Mouse (Mus musculus) T-helper 17 cell (primary cell): ENCODE results near the gene Dok7.

Experiments used
- in situ Hi-C, 2 experiments: fragments of 300-600 bp; cut with MboI, MseI; formaldehyde crosslinking; loops; 1 replicate in 1 of 2; 2 replicates in 1 of 2; pipeline ENCODE4 v1.15.1; 2025; ENCODE audit warnings: high pct_unique_total_duplicates in 2 of 2

The Dok7 gene

GRCm38 (mm10) chr5:35105922-35106298 is 49.3 kb downstream of the Dok7 start:
- in situ Hi-C loops, result no loop called here

GRCm38 (mm10) chr5:35112444-35112843 is 55.9 kb downstream of the Dok7 start:
- in situ Hi-C loops, result no loop called here

DNA sequence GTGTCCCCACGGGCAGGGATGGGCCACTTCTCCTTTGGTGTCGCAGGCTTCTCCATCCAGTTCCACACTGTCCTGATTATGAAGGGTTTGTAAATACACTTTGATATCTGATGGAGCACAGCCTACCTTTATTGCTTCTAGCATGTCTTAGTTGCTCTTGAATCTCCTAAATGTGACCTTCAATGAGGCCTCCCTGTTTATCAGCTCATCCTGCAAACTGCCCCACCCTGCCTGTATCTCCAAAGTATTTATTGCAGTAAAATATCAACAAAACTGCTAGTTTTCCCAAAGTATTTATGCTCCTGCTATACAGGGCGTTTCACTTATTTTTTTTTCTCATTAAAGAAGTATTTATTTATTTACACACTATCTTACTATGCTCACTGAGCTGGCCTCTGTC is 59.4 kb downstream of the Dok7 start:
- in situ Hi-C loops, result no loop called here

DNA sequence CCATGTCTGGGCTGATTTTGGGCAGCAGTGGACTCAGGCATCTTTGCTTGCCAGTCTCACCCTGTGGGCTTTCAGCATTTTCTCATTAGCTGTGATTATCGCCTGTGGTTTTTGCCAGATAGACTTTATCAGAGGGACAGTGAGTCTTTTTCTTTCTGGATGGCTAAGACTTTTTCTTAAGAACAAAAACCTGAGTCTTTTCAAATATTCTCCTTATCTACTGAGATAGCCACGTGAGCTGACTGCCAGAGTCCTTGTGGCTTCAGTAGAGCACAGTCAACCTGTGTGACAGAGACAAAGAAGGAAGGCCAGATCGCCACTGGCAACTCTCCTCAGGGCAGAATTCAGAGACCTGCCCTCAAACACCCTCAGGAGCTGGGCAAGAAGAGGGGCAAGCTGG is 61.1 kb downstream of the Dok7 start:
- in situ Hi-C loops, result no loop called here

GRCm38 (mm10) chr5:35118418-35118817 is 61.9 kb downstream of the Dok7 start:
- in situ Hi-C loops, result no loop called here

GRCm38 (mm10) chr5:35120024-35120423 is 63.5 kb downstream of the Dok7 start:
- in situ Hi-C loops, result no loop called here

GRCm38 (mm10) chr5:35129208-35129607 is 72.6 kb downstream of the Dok7 start:
- in situ Hi-C loops, result no loop called here

- in situ Hi-C loops, result no loop called here
These were observed 73.2 kb downstream of the Dok7 start for GRCm38 (mm10) chr5:35129767-35130191.

GRCm38 (mm10) chr5:35131237-35131636 is 74.7 kb downstream of the Dok7 start:
- in situ Hi-C loops, result no loop called here

DNA sequence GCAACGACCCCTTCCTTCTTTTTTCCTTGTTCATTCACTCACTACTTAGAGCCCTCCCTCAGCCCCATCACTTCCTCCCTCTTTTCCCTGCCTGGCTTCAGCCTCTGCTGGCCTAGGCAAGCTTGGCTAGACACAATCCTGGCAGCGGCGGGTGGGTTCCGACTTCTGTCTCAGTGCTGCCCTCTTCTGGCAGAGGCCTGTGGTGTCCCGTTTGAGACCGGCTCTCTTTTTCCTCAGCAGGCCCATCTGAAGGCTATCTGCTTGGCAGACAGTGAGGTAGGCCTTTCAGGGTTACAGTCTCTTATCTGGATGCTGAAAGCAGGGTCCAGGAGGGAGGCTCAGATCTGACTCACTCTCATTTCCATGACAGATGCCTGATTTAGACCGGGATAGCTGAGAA is 75.2 kb downstream of the Dok7 start:
- in situ Hi-C loops, result no loop called here

- in situ Hi-C loops, result no loop called here
These were observed 75.9 kb downstream of the Dok7 start for GRCm38 (mm10) chr5:35132278-35132980.

GRCm38 (mm10) chr5:35133468-35133867 is 76.9 kb downstream of the Dok7 start:
- in situ Hi-C loops, result no loop called here

GRCm38 (mm10) chr5:35134286-35134685 is 77.7 kb downstream of the Dok7 start:
- in situ Hi-C loops, result no loop called here

GRCm38 (mm10) chr5:35135903-35136302 is 79.3 kb downstream of the Dok7 start:
- in situ Hi-C loops, result no loop called here
